Mouse (Mus musculus) layer of hippocampus, postnatal 10 days (tissue): ENCODE data around the gene AC134908.4. TPM values are rescaled to one million over a fixed set of nuclear protein-coding genes. Genes with fewer than 3 reads are reported as not detected.
"Not testable (repeated sequence)": the region's sequence is repeated elsewhere in the genome, so short reads cannot be mapped to it uniquely, and the experiment has no call there.

ENCODE experiments used
- DNase-seq, 2 experiments: peaks; one replicate each; pipeline ENCODE4 v3.0.0; 2021; ENCODE audit warnings: low spot score in 2 of 2
- total RNA-seq, 2 experiments: library from RNA; stranded (reverse); gene quantifications; 2 replicates each; pipeline ENCODE4 v1.2.3; 2021

AC134908.4 gene
- total RNA-seq, 2 experiments from 2014 or later = not detected

GRCm38 (mm10) chr17:25808789-25809605, 13.5 kb upstream of the AC134908.4 start, which contains the start of gene Fbxl16:
Gene Fbxl16 (plus strand): TSS chr17:25809085.
- peak; percentile 84 to 90 for DNase-seq

- DNase-seq = no peak
Observed at GRCm38 (mm10) chr17:25808028-25808427, 12.6 kb upstream of the AC134908.4 start.

- DNase-seq = not testable (repeated sequence)
Observed at GRCm38 (mm10) chr17:25807452-25807851, 12.0 kb upstream of the AC134908.4 start.

GRCm38 (mm10) chr17:25806507-25806906, 11.0 kb upstream of the AC134908.4 start:
- no peak for DNase-seq

GRCm38 (mm10) chr17:25802825-25803517, 7.5 kb upstream of the AC134908.4 start:
- DNase-seq = peak; percentile 77 to 81

- DNase-seq = peak; percentile 72 to 74
Observed at GRCm38 (mm10) chr17:25801029-25801428, 5.6 kb upstream of the AC134908.4 start.

GRCm38 (mm10) chr17:25796951-25797369, 1.5 kb upstream of the AC134908.4 start, which contains the start of gene Metrn:
Gene Metrn (minus strand): TSS chr17:25797136.
- peak; percentile 79 to 87 for DNase-seq

GRCm38 (mm10) chr17:25796211-25796771, 832 bp upstream of the AC134908.4 start:
- no peak for DNase-seq

- no peak for DNase-seq
Observed at GRCm38 (mm10) chr17:25794998-25795397, 461 bp downstream of the AC134908.4 start.

- DNase-seq = no peak
Observed at GRCm38 (mm10) chr17:25794197-25794596, 1.3 kb downstream of the AC134908.4 start.

GRCm38 (mm10) chr17:25792615-25793014, 2.8 kb downstream of the AC134908.4 start, which contains the start of gene Fam173a:
Gene Fam173a (minus strand): TSS chr17:25792901.
- DNase-seq = peak; percentile 73 to 82

GRCm38 (mm10) chr17:25791843-25792527, 3.5 kb downstream of the AC134908.4 start:
- DNase-seq = peak; percentile 91 to 92

- DNase-seq = no peak
Observed at GRCm38 (mm10) chr17:25791320-25791842, 4.1 kb downstream of the AC134908.4 start.

- no peak for DNase-seq
Observed at GRCm38 (mm10) chr17:25786781-25787504, 8.5 kb downstream of the AC134908.4 start.

GRCm38 (mm10) chr17:25786280-25786679, 9.2 kb downstream of the AC134908.4 start, which contains the start of gene Ccdc78:
Gene Ccdc78 (plus strand): TSS chr17:25786580.
- DNase-seq = no peak

GRCm38 (mm10) chr17:25785281-25785745, 10.1 kb downstream of the AC134908.4 start, which contains the start of gene Haghl:
Gene Haghl (minus strand): TSS chr17:25785673.
- peak; percentile 96 to 98 for DNase-seq

- DNase-seq = peak in 1 of 2 experiments; percentile 12
Observed at GRCm38 (mm10) chr17:25783861-25784574, 11.4 kb downstream of the AC134908.4 start.

- DNase-seq = no peak
Observed at GRCm38 (mm10) chr17:25783086-25783485, 12.4 kb downstream of the AC134908.4 start.

GRCm38 (mm10) chr17:25781339-25781738, 14.1 kb downstream of the AC134908.4 start:
- no peak for DNase-seq
